Mouse (Mus musculus) forebrain, embryonic 14.5 days (tissue): Measurements from ENCODE around the gene Enpp6. TPM values are rescaled to one million over a fixed set of nuclear protein-coding genes. Genes with fewer than 3 reads are reported as not detected.
"Not testable (repeated sequence)": the region's sequence is repeated elsewhere in the genome, so short reads cannot be mapped to it uniquely, and the experiment has no call there.

Experiments
- ATAC-seq: fragments of 200-750 bp; cut with Nextera tagmentation; 2 replicates; pipeline ENCODE4 v1.8.0; 2017; ENCODE audit warnings: mild to moderate bottlenecking, moderate library complexity
- DNase-seq: peaks from one replicate; pipeline ENCODE4 v3.0.0-alpha.2; 2015; ENCODE audit warnings: low spot score
- H3K27ac ChIP-seq: fragments of 300-500 bp; sonication (generic); 2 replicates; pipeline ENCODE4 v1.5.1; 2014; ENCODE audit warnings: low read depth, mild to moderate bottlenecking, control low read depth, low read length, moderate library complexity
- H3K27me3 ChIP-seq: fragments of 300-500 bp; sonication (generic); replicated peaks from 2 replicates; pipeline ENCODE4 v1.6.1; 2014; ENCODE audit warnings: low read length, control low read depth, mixed read lengths; ENCODE audit not compliant: control insufficient read depth, insufficient read depth
- H3K36me3 ChIP-seq: fragments of 300-500 bp; sonication (generic); 2 replicates; pipeline ENCODE4 v1.6.1; 2014; ENCODE audit warnings: low read length, control low read depth; ENCODE audit not compliant: control insufficient read depth, insufficient read depth
- H3K4me1 ChIP-seq: fragments of 300-500 bp; sonication (generic); 2 replicates; pipeline ENCODE4 v1.6.1; 2014; ENCODE audit warnings: antibody characterized with exemption, low read length, control low read depth; ENCODE audit not compliant: control insufficient read depth, insufficient read depth
- H3K4me2 ChIP-seq: fragments of 300-500 bp; sonication (generic); 2 replicates; pipeline ENCODE4 v1.6.1; 2014; ENCODE audit warnings: mild to moderate bottlenecking, control low read depth, low read length
- H3K4me3 ChIP-seq: fragments of 300-500 bp; sonication (generic); 2 replicates; pipeline ENCODE4 v1.5.1; 2014; ENCODE audit warnings: low read depth, low read length, control low read depth
- H3K9ac ChIP-seq: fragments of 300-500 bp; sonication (generic); 2 replicates; pipeline ENCODE4 v1.6.1; 2014; ENCODE audit warnings: mild to moderate bottlenecking, low read length, control low read depth, moderate library complexity
- H3K9me3 ChIP-seq: fragments of 300-500 bp; sonication (generic); replicated peaks from 2 replicates; pipeline ENCODE4 v1.6.1; 2016; ENCODE audit warnings: low read length, control low read depth, mixed read lengths; ENCODE audit not compliant: control insufficient read depth
- WGBS: fragments of 180-500 bp; shearing (Covaris S2); extraction: QIAGEN DNeasy Blood & Tissue Kit; methylation state at CpG from one replicate; pipeline ENCODE4 v1.1.7; 2014; 5-methylcytosine and 5-hydroxymethylcytosine counted together
- polyA plus RNA-seq: library from polyadenylated mRNA; unstranded; fragments of >200 nt; fragmentation: Nextera tagmentation; extraction: Ambion mirVana; gene quantifications from 2 replicates; pipeline ENCODE4 v1.2.1, GENCODE M21; 2014

Gene Enpp6
- polyA plus RNA-seq, 1 experiment from 2014 or later, result not detected

DNA sequence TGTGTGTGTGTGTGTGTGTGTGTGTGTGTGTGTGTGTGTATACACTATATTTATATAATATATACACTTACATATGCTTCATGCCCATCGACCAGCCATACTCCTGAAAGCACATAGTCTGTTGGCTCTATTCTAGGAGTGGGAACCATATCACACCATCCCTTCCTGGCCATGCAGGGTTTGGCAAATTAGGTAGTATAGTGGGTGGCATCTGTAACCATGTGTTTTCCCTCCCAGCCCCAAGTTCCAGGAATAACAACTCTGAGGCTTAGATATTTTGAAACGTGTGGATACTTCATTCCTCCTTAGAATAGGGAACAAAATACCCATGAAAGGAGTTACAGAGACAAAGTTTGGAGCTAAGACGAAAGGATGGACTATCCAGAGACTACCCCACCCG lies 53.5 kb downstream of the Enpp6 start:
- H3K4me2 ChIP-seq, H3K9me3 ChIP-seq, H3K4me1 ChIP-seq, DNase-seq, H3K27ac ChIP-seq, H3K36me3 ChIP-seq, H3K27me3 ChIP-seq, H3K4me3 ChIP-seq, H3K9ac ChIP-seq, ATAC-seq: not testable (repeated sequence)
- 94% methylated on average over 3 of the region's 4 CpGs for WGBS

DNA sequence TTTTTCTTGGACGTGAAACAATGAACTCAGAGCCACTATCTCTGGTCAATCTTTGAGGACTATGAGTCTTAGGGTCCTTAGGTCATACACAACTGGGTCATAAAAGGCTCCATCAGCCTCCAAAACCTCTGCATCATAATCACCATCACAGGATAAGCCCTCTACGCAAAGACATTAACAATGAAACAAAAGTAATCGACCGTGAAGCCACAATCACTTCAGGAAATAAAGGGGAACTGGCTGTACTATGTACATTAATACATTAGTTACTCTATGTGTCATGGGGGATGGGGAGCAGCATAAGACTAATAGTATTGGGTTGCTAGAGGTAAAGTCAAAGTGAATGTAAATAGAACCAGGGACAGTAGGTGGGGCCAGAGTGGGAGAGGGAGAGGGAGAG lies 59.7 kb downstream of the Enpp6 start:
- Histone ChIP-seq H3K9ac (no peak overlapping the region), H3K27me3 (no peaks in the 10 kb centered on the region), H3K27ac (no peak overlapping the region), H3K4me1 (no peaks in the 10 kb centered on the region), H3K9me3 (no peaks in the 10 kb centered on the region; the same call in 1 of the 2 replicates), H3K36me3 (no peaks in the 10 kb centered on the region), H3K4me2 (no peak overlapping the region), H3K4me3 (no peak overlapping the region)
- ATAC-seq, result no peak
- no peak for DNase-seq
- 87% methylated on average over 4 of the region's 4 CpGs for WGBS

DNA sequence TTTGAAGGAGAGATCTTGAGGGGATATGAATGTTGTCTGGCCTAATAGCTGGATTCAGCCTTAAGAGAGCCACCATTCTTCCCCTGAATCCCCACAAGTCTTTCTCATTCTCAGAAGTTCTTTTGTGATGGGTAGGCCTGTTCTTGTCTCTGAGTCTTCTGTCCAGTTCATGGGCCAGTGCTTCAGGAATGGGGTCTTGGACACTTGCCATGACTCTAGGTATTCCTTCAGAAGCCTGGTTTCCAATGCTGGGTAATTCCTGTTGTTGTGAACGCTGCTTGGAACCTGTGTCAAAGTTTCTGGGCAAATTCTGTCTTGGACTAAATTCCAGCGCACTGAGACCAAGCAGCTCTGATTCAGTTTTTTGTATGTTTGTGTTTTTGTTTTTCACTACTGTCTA lies 60.5 kb downstream of the Enpp6 start:
- no peak overlapping the region for H3K9ac ChIP-seq
- no peak overlapping the region for H3K4me2 ChIP-seq
- H3K4me3 ChIP-seq, result no peak overlapping the region
- WGBS, result 88% methylated on average over 2 of the region's 2 CpGs
- no peaks in the 10 kb centered on the region; the same call in 1 of the 2 replicates for H3K9me3 ChIP-seq
- no peak overlapping the region for H3K27ac ChIP-seq
- no peaks in the 10 kb centered on the region for H3K27me3 ChIP-seq
- H3K36me3 ChIP-seq, result no peaks in the 10 kb centered on the region
- DNase-seq, result no peak
- no peak for ATAC-seq
- no peaks in the 10 kb centered on the region for H3K4me1 ChIP-seq

DNA sequence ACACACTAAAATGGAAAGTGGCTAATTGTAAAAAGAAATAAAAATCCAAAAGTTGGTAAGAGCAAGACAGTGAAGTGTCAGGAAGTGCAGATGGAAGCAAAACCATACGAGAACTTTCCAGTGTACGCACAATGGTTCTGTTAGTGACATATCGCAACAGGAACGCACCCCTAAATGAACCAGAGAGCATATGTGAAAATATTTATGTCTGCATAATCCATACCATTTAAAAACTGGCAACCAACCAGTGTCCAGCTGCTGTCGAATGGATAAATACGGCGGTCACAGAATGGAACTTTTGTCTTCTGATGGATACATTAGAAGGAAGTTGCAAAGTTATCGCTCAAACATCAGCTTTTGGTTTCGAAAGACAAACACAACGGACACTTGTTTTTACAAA lies 61.9 kb downstream of the Enpp6 start:
- H3K27me3 ChIP-seq, result no peaks in the 10 kb centered on the region
- no peak for DNase-seq
- 90% methylated on average over 10 of the region's 10 CpGs for WGBS
- H3K4me2 ChIP-seq, result no peak overlapping the region
- H3K9me3 ChIP-seq, result no peaks in the 10 kb centered on the region
- no peak overlapping the region for H3K27ac ChIP-seq
- H3K9ac ChIP-seq, result no peak overlapping the region
- ATAC-seq, result no peak
- H3K4me1 ChIP-seq, result no peaks in the 10 kb centered on the region
- H3K4me3 ChIP-seq, result no peak overlapping the region
- H3K36me3 ChIP-seq, result no peaks in the 10 kb centered on the region

DNA sequence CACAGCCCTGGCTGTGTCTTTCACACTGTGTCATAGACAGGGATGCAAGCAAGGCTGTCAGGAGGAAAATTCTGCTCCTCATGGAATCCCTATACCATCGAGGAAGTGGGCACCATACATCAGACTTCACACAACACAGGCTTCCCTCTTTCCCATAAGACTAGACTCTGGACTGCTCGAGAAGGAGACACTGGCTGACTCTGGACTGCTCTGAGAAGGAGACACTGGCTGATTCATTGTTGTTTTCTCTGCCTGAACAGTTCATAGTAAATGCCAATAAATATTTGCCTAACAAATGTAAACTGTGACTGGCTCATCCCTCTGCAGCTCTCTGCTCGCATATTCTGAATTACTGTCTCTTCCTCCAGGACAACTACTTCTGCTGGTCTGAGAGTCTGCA lies 66.0 kb downstream of the Enpp6 start:
- Histone ChIP-seq H3K4me2 (no peak overlapping the region), H3K36me3 (no peaks in the 10 kb centered on the region), H3K4me1 (no peaks in the 10 kb centered on the region), H3K9me3 (no peaks in the 10 kb centered on the region), H3K27me3 (no peaks in the 10 kb centered on the region), H3K27ac (no peak overlapping the region), H3K9ac (no peak overlapping the region), H3K4me3 (no peak overlapping the region)
- no peak for DNase-seq
- ATAC-seq, result no peak
- 77% methylated on average over 3 of the region's 3 CpGs for WGBS

DNA sequence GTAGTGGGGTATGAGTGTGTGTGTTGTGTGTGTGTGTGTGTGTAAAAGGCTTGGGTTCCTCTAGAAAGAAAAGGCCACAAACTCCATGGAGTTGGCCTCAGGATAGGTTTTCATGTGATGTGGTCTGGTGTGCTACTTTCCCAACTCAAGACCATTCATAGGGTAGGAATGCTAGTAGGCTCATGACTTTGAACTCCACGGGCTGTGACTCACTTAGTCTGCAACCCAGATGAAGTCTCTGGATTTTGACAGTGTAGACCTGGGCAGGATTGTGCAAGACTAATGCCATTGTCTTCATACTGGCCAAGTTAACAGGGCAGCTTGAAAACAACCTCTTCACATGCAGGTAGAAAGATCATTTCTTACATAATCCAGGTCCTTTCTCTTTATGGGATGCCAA lies 69.4 kb downstream of the Enpp6 start:
- Histone ChIP-seq H3K27ac (no peak overlapping the region), H3K4me3 (no peak overlapping the region), H3K4me1 (no peaks in the 10 kb centered on the region), H3K4me2 (no peak overlapping the region), H3K9ac (no peak overlapping the region), H3K9me3 (no peaks in the 10 kb centered on the region), H3K27me3 (no peaks in the 10 kb centered on the region), H3K36me3 (no peaks in the 10 kb centered on the region)
- DNase-seq (no peak), ATAC-seq (no peak)
- 100% methylated on average over 1 of the region's 1 CpGs for WGBS

DNA sequence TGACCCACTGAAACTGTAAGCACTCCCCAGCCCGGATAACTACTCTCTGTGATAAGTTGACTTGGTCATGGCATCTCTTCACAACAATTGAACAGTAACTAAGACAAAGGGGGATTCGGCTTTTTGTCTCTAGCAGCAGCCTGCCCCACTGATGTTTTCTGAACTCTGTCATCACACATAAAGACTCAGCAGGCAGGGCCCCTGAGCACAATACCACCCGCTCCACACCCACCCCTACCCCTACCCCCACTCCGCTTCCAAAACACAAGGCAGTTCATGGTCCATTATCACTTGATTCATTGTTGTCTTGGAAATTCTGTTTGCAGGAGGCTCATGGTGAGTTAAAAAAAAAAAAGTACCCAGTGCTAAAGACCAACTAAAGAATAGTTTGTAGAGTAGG lies 71.8 kb downstream of the Enpp6 start:
- H3K27ac ChIP-seq, result no peak overlapping the region
- H3K27me3 ChIP-seq, result no peaks in the 10 kb centered on the region
- H3K36me3 ChIP-seq, result no peaks in the 10 kb centered on the region
- H3K9ac ChIP-seq, result no peak overlapping the region
- no peak overlapping the region for H3K4me2 ChIP-seq
- WGBS, result 58% methylated on average over 4 of the region's 4 CpGs
- no peak overlapping the region for H3K4me3 ChIP-seq
- H3K4me1 ChIP-seq, result no peaks in the 10 kb centered on the region
- DNase-seq (no peak), ATAC-seq (no peak)
- no peaks in the 10 kb centered on the region for H3K9me3 ChIP-seq

DNA sequence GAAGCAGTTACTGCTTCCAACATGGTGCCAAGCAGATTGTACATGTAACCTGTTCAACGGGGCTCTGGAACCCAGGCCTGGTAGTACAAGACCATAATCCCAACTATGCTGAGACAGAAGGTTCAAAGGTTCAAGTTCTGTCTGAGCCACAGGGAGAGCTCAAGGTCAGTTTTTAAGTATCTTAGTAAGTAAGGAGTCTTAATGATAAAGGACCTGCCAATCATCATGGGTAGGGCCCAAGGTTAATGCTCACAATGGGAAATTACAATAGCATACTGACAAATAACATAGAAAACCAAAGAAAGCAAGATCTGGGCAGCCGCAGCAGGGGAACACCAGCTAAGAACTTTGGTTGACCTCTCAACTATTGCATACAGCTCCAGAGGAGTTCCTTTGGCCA lies 72.3 kb downstream of the Enpp6 start:
- Histone ChIP-seq H3K9me3 (no peaks in the 10 kb centered on the region), H3K27me3 (no peaks in the 10 kb centered on the region), H3K4me3 (no peak overlapping the region), H3K4me1 (no peaks in the 10 kb centered on the region), H3K4me2 (no peak overlapping the region), H3K27ac (no peak overlapping the region), H3K9ac (no peak overlapping the region), H3K36me3 (no peaks in the 10 kb centered on the region)
- ATAC-seq (no peak), DNase-seq (no peak)
- 86% methylated on average over 2 of the region's 2 CpGs for WGBS

DNA sequence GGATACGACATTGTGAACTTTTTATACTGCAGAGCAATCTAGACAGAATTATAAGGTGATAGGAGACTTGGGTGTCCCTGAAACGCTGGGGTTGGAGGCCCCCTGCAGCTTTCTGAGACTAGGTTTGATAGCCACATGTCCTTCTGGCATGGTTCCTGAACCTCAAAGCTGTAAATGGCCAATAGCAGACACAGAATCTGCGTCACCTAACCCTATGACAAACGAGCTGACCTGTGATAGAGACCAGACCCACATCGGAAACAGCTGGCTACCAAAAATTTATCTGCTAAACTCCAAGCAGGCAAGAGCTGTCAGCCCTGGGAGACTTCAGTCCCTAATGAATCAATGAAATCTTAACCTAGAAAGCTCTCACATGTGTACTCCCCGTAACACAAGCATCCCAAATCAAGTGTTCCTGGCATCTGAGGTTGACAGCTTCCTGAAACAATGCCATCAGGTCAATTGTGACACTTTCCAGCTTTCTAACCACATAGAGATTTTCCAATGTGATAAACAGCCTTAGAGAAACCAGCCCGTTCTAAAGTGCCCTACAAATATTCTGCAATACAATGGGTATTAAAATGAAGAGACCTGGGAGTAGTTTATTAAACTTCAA lies 74.5 kb downstream of the Enpp6 start:
- Histone ChIP-seq H3K4me3 (no peak overlapping the region), H3K36me3 (no peaks in the 10 kb centered on the region), H3K9me3 (no peaks in the 10 kb centered on the region), H3K27ac (no peak overlapping the region), H3K9ac (no peak overlapping the region), H3K4me1 (no peaks in the 10 kb centered on the region), H3K27me3 (no peaks in the 10 kb centered on the region), H3K4me2 (no peak overlapping the region)
- no peak for ATAC-seq
- 81% methylated on average over 7 of the region's 7 CpGs for WGBS
- DNase-seq, result no peak
